Mouse (Mus musculus) gastrocnemius, postnatal 25 days (tissue): ENCODE results near the gene Tspan14. TPM values are rescaled to one million over a fixed set of nuclear protein-coding genes. Genes with fewer than 3 reads are reported as not detected.

Experiments
- DNase-seq: peaks from one replicate; pipeline ENCODE4 v3.0.0; 2022
- total RNA-seq, 2 experiments: library from RNA; stranded (reverse); gene quantifications; 1 replicate in 1 of 2; 2 replicates in 1 of 2; pipeline ENCODE4 v1.2.3; 2021

The Tspan14 gene
- total RNA-seq, 2 experiments from 2014 or later: 10.4 to 12.3 TPM

DNA sequence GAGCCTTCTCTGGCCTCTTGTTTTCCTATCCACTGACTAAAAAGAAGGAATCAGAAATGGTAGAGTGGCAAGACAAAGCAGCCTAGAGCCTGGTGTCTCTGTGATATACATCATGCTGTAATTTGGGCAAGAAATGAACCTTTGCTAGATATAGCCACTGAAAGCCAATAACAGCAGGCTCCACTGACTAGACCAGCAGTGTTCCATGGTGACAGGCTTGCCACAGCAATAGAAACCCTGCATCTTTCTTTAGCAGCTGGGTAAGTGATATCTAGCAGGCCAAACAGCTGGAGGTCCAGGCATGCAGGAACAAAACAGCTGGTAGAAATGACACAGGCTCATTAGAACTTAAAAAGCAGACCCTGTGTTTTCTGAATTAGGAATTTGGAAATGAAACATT is 92.0 kb downstream of the Tspan14 start:
- DNase-seq: no peak

DNA sequence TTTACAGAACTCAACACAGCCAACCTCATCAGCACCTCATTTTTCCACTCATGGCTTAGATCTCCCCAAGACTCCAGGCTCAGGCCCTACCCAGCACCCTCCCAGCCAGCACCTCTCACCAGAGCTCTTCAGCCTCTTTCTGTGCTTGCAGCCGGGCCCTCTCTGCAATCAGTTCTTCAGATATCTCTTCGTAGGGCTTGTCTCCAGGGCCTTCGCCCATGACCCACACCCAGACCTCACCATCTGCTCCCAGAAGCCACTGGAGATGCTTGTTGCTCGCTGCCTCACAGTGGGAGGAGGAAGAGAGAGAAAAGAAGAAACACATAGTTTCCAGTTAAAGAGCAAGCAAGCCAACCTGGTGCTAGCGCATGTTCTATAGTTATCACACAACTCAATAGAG is 92.6 kb downstream of the Tspan14 start:
- no peak for DNase-seq

DNA sequence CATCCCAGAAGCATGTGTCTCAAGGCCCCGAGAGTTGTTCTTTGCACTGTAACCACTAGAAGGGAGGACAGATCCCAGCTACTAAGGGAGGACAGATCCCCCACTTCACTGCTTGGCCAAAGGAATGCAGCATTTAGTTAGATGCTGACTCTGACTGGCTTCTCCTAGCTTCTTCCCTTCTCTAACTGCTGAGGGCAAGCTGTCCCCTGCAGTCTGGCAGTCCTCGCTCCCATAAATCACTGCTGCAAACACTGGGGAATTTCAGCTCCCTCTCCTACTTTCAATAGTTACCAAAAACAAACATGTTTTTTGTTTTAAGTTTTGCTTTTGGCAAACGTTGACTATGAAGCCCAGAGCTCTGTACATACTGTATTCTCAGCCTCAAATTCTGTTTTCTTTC is 96.0 kb downstream of the Tspan14 start:
- no peak for DNase-seq

DNA sequence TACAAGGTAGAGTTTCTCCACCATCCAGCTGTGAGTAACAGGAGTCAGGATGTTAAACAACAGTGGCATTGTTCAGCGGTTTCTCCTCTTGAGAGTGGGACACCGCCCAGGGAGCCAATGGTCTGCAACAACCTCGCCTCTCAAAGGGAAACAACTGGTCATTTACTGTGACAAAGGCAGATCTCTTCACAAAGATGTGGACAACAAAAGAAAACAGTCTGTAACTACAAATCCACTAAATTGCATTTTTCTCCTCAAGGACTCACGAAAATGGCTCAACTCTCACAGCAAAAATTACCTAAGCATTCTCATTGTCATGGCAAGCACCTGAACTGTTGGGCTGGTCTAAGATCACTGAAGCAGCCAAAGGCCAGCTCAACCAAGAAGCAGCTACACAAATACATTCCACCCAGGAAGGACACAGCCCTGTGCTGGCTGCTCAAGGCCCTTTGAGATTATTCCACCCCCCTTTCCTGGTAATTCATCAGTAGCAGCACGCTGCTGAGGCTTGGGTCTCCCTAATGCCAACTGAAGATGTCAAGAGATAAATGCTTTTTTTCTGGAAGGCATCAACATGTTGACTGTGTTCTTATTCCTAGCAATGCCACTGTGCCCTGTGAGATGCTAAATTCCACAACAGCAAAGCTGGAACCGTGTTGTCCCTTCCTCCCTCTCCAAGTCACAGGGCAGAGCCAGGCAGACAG is 101.6 kb downstream of the Tspan14 start:
- DNase-seq: no peak

DNA sequence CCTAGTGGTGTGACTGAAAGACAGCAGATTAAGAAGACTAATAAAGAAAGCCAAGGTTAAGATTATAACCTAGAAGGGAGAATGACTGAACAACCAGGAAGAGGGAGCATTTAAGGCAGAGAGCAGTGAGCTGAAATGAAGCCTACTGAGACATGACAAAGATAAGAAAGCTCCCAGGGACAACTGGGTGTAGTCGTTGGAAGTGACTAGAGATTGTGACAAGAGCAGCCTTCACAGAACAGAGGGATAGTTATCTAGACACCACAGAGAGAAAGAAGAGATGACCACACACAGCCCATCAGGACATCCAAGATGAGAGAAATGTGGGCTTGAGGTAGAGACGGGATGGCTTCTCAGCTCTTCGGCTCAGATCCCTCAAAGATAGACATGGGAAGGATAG is 102.9 kb downstream of the Tspan14 start:
- DNase-seq: no peak

DNA sequence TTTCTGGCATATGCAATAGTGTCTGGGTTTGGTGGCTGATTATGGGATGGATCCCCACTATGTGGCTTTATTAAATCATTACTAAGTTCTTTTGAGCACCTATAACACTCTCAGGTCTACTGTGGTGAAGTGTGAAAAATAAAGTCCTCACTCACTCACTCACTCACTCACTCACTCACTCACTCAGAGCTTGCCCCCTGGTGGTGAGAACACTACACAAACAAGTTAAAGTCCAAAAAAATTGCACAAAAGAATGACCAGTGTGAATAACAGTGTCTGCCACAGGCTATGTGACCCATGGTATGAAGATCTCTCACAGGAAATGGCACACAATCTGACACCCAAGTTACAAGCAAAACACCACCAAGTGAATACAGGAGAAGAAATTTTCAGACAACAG is 103.6 kb downstream of the Tspan14 start:
- no peak for DNase-seq

Other genes with a start within 250 kb of the Tspan14 start
- gene Sh2d4b, start 73.5 kb downstream of the Tspan14 start, total RNA-seq: under 1 TPM; 0.13 to 0.72 TPM
- 10 to 100 TPM; 15.6 to 18.9 TPM for gene Fam213a, start 47.0 kb upstream of the Tspan14 start, total RNA-seq
- not detected for gene Dydc2, start 102.4 kb upstream of the Tspan14 start, total RNA-seq
- not detected for gene Dydc1, start 106.1 kb upstream of the Tspan14 start, total RNA-seq
- not detected for gene Mat1a, start 138.2 kb upstream of the Tspan14 start, total RNA-seq
- gene Sftpa1, start 165.0 kb upstream of the Tspan14 start, total RNA-seq: not detected
- gene Mbl1, start 184.7 kb upstream of the Tspan14 start, total RNA-seq: not detected
- gene Sftpd, start 218.3 kb upstream of the Tspan14 start, total RNA-seq: not detected